Mouse (Mus musculus) MEL-GATA-1-ER (cell line): ENCODE results near the gene 3425401B19Rik.

Source experiments
- DNase-seq: peaks from one replicate; pipeline ENCODE4 v3.0.0-alpha.2; 2012; ENCODE audit warnings: low read depth; ENCODE audit errors: extremely low read depth

The 3425401B19Rik gene

GRCm38 (mm10) chr14:32663099-32663498, 22.0 kb downstream of the 3425401B19Rik start:
- DNase-seq = no peak

DNA sequence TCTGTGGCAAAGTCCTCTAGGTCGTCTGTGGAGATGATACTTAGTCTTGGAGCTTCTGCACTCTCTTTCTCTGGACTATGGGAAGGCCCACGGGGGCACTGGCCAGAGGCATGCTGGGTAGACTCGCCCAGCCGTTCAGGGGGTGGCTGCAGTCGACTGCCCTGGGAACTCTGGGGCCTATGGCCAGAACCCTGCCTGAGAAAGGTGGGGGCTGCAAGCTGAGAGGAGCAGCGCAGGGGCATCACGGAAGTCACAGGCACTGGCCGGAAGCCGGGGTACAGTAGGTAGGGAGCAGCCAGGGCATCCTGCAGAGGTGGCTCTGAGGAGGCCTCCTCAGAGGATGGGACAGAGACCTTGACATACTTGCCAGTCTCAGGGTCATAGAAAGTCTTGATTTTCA, 25.3 kb downstream of the 3425401B19Rik start:
- DNase-seq = no peak

- no peak for DNase-seq
Measured at GRCm38 (mm10) chr14:32638485-32638884, 46.6 kb downstream of the 3425401B19Rik start.

GRCm38 (mm10) chr14:32634015-32634682, 50.9 kb downstream of the 3425401B19Rik start:
- no peak for DNase-seq

DNA sequence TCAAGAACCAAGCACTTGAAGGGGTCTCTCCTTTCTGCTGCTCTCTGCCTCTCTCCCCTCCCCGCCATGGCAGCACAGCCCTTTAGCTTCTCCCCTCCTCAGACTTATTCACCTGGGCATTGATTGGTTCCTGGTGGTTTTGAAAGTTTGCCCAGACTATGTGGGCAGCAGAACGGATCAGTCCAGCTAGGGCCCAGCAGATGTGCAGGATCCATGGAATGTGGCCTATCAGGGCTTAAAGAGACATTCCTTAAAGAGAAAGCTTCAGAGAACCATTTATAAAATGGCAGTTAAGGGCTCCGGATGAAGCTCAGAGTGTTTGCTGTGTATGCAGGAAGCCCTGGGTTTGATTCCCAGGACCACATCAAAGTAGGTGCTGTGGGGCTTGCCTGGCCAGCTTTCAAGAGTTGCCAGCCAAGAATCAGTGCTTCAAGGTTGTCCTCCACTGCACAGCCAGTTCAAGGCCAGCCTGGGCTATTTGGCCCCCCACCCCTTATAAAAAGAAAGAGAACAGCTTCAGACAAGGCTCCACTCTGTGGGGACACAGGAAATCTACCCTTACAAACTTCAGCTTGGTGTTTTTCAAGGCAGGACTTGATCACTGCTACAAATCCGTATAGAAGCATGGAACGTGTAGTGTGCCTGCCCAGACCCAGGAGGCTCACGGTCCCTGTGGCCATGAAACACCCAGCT, 52.0 kb downstream of the 3425401B19Rik start:
- DNase-seq = no peak

GRCm38 (mm10) chr14:32628584-32628983, 56.5 kb downstream of the 3425401B19Rik start:
- no peak for DNase-seq

DNA sequence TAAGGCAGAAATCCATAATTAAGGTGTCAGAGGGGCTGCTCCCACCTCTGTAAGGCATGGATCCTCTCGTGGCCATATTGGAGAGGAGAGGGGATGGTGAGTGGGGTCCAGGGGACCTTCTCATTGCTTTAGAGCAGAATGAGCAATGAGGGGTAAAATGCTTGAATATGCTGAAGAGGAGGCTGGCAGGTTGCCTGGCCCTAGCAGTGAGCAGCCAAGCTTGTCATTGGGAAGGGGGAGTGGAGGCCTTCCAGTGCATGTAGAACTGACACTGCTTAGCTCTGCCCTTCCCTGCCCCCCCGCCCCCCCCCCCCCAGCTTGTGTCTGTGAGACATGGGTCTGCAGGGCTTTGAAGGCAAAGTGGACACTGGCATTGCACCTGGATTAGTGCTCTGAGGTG, 57.8 kb downstream of the 3425401B19Rik start:
- no peak for DNase-seq

GRCm38 (mm10) chr14:32624811-32625210, 60.3 kb downstream of the 3425401B19Rik start:
- no peak for DNase-seq

DNA sequence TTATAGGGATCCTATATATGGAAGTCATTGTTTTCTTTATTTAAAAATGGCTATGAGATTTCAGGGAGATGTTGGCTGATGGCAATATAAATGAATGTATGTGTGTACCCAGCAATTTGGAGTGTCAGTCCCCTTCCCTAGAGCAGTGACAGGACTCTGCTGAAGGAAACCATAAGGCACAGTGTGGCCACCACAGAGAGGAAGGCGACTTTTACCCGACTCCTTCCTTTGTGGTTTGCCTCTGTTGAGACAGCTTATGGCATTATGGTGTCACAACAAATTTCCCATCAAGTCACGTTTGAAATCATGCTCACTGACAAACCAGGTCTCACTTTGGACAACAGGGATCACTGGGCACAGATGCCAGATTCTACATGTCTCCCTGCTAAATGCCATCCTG, 60.8 kb downstream of the 3425401B19Rik start:
- DNase-seq = no peak

- DNase-seq = no peak
Measured at GRCm38 (mm10) chr14:32617253-32617652, 67.8 kb downstream of the 3425401B19Rik start.

DNA sequence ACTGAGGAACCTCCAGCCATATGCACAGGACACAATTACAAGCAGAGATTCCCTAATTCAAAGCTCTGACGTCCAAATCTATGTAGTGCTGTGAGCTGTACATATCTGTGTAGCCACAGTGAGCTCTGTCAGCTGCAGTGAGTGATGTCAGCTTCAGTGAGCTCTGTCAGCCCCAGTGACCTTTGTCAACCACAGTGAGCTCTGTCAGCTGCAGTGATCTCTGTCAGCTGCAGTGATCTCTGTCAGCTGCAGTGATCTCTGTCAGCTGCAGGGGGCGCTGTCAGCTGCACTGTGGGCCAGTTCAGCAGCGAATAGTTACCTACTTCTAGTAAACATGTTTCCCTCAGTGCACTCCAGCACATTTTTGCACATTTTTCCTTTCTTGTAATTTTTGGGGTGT, 75.7 kb downstream of the 3425401B19Rik start:
- DNase-seq = no peak
